Mouse (Mus musculus) hindbrain, embryonic 10.5 days (tissue): ENCODE measurements around the gene Slc43a2. TPM values are rescaled to one million over a fixed set of nuclear protein-coding genes. Genes with fewer than 3 reads are reported as not detected.

Experiments
- DNase-seq: peaks from one replicate; pipeline ENCODE4 v3.0.0-alpha.2; 2017; ENCODE audit warnings: low spot score
- H3K27ac ChIP-seq: fragments of 300-500 bp; sonication (generic); 2 replicates; pipeline ENCODE4 v1.5.1; 2016; ENCODE audit warnings: mild to moderate bottlenecking, moderate library complexity
- H3K27me3 ChIP-seq: fragments of 300-500 bp; sonication (generic); 2 replicates; pipeline ENCODE4 v1.6.1; 2016; ENCODE audit warnings: mild to moderate bottlenecking; ENCODE audit not compliant: poor library complexity, insufficient read depth, severe bottlenecking
- H3K36me3 ChIP-seq: fragments of 300-500 bp; sonication (generic); 2 replicates; pipeline ENCODE4 v1.6.1; 2016; ENCODE audit warnings: mild to moderate bottlenecking, moderate library complexity
- H3K4me1 ChIP-seq: fragments of 300-500 bp; sonication (generic); replicated peaks from 2 replicates; pipeline ENCODE4 v1.6.1; 2016; ENCODE audit warnings: mild to moderate bottlenecking
- H3K4me3 ChIP-seq: fragments of 300-500 bp; sonication (generic); 2 replicates; pipeline ENCODE4 v1.5.1; 2016; ENCODE audit warnings: mild to moderate bottlenecking, moderate library complexity
- H3K9me3 ChIP-seq: fragments of 300-500 bp; sonication (generic); 2 replicates; pipeline ENCODE4 v1.6.1; 2016; ENCODE audit warnings: mild to moderate bottlenecking, moderate library complexity
- WGBS: fragments of 180-500 bp; shearing (Covaris S2); methylation state at CpG from one replicate; pipeline ENCODE4 v1.1.7; 2016; 5-methylcytosine and 5-hydroxymethylcytosine counted together
- polyA plus RNA-seq: library from polyadenylated mRNA; unstranded; fragments of >200 nt; fragmentation: Nextera tagmentation; extraction: Ambion mirVana; gene quantifications from 2 replicates; pipeline ENCODE4 v1.2.1, GENCODE M21; 2016

Slc43a2 gene
- 5.2 and 7.1 TPM in 2 replicates for polyA plus RNA-seq

GRCm38 (mm10) chr11:75531469-75532242 is at the start of gene Slc43a2:
Gene Slc43a2 (plus strand): TSS chr11:75531694.
- DNase-seq, result peak; percentile 97
- under 1% methylated on average over 62 of the region's 62 CpGs for WGBS
- Histone ChIP-seq H3K27ac (peak within 1 kb of the TSS; percentile 98), H3K4me1 (peaks cover 35% of the 10 kb centered on the region), H3K36me3 (no peaks in the 10 kb centered on the region), H3K27me3 (0 out of 2 replicates have a peak, but pooled peaks cover 8% of the 10 kb centered on the region), H3K9me3 (no peaks in the 10 kb centered on the region), H3K4me3 (peak within 1 kb of the TSS; percentile 82)

DNA sequence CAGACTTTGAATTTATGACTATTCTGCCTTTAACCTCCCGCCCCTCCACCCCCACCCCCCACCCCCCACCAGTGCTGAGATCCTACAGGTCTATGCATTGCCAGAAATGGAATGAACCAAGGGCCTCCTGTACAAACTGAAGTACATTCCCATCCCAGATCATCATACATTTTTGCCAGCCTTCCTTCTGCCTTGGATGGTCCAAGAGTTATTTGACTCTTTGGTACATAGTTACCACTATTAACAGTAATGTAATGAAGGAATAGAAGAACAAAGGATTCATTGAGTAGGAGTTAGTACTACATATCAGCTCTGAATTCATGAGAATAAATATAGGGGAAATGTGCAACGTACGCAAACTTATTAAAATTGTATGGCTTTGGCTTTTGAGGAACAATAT is 45.3 kb upstream of the Slc43a2 start:
- no peak for DNase-seq
- peak overlapping the region; percentile 68 for H3K27ac ChIP-seq
- H3K9me3 ChIP-seq, result no peaks in the 10 kb centered on the region
- H3K4me3 ChIP-seq, result peak overlapping the region; percentile 100
- H3K27me3 ChIP-seq, result no peaks in the 10 kb centered on the region
- 25% methylated on average over 3 of the region's 3 CpGs for WGBS
- H3K4me1 ChIP-seq, result peaks cover 15% of the 10 kb centered on the region
- H3K36me3 ChIP-seq, result peaks cover 32% of the 10 kb centered on the region

GRCm38 (mm10) chr11:75486601-75487285 is 44.8 kb upstream of the Slc43a2 start, which contains the start of gene Prpf8:
Gene Prpf8 (plus strand): TSS chr11:75486816.
- peak; percentile 97 for DNase-seq
- Histone ChIP-seq H3K27ac (peak within 1 kb of the TSS; percentile 98), H3K9me3 (no peaks in the 10 kb centered on the region), H3K4me1 (peaks cover 15% of the 10 kb centered on the region), H3K27me3 (no peaks in the 10 kb centered on the region), H3K36me3 (peaks cover 38% of the 10 kb centered on the region), H3K4me3 (peak within 1 kb of the TSS; percentile 100)
- under 1% methylated on average over 52 of the region's 52 CpGs for WGBS

GRCm38 (mm10) chr11:75487496-75487895 is 44.0 kb upstream of the Slc43a2 start:
- peak overlapping the region; percentile 98 for H3K27ac ChIP-seq
- 52% methylated on average over 6 of the region's 6 CpGs for WGBS
- H3K4me1 ChIP-seq, result peaks cover 15% of the 10 kb centered on the region
- H3K36me3 ChIP-seq, result peaks cover 45% of the 10 kb centered on the region
- DNase-seq, result no peak
- peak overlapping the region; percentile 100 for H3K4me3 ChIP-seq
- no peaks in the 10 kb centered on the region for H3K9me3 ChIP-seq
- H3K27me3 ChIP-seq, result no peaks in the 10 kb centered on the region

DNA sequence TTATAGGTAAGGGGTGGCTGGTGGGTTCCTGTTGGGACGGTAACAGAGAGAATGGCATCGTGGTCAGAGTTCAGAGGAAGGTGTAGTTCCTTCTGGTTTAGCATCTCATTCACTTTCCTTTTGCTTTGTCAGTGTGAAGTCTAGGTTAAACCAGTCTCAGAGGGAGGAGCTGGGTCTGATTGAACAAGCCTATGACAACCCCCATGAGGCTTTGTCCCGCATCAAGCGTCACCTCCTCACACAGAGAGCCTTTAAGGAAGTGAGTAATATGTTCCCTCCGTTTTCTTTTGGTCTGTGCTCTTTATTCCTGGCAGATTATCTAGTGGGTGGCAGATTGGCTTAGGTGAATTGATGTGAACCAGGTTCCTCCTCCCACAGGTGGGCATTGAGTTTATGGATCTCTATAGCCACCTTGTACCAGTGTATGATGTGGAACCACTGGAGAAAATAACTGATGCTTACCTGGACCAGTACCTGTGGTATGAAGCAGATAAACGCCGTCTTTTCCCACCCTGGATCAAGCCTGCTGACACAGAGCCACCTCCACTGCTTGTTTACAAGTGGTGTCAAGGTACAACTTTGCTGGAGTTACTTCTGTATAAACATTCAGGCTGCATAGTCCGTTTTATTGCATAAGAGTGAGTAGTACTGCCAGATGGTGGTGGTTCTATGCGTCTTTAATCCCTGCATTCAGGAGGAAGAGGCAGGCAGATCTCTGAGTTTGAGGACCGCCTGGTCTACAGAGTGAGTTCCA is 37.0 kb upstream of the Slc43a2 start:
- H3K9me3 ChIP-seq, result no peaks in the 10 kb centered on the region
- H3K36me3 ChIP-seq, result peaks cover 100% of the 10 kb centered on the region
- 95% methylated on average over 10 of the region's 10 CpGs for WGBS
- no peak for DNase-seq
- no peaks in the 10 kb centered on the region for H3K27me3 ChIP-seq
- H3K27ac ChIP-seq, result no peak overlapping the region
- H3K4me1 ChIP-seq, result no peaks in the 10 kb centered on the region
- H3K4me3 ChIP-seq, result no peak overlapping the region

GRCm38 (mm10) chr11:75498126-75498525 is 33.4 kb upstream of the Slc43a2 start:
- Histone ChIP-seq H3K4me3 (no peak overlapping the region), H3K9me3 (no peaks in the 10 kb centered on the region), H3K36me3 (peaks cover 100% of the 10 kb centered on the region), H3K27ac (no peak overlapping the region), H3K27me3 (no peaks in the 10 kb centered on the region), H3K4me1 (no peaks in the 10 kb centered on the region)
- WGBS, result 91% methylated on average over 1 of the region's 1 CpGs
- no peak for DNase-seq

- Histone ChIP-seq H3K4me1 (peaks cover 24% of the 10 kb centered on the region), H3K36me3 (peaks cover 70% of the 10 kb centered on the region), H3K9me3 (no peaks in the 10 kb centered on the region), H3K4me3 (no peak overlapping the region), H3K27ac (no peak overlapping the region), H3K27me3 (no peaks in the 10 kb centered on the region)
- no peak for DNase-seq
- WGBS, result 97% methylated on average over 4 of the region's 4 CpGs
Observed at GRCm38 (mm10) chr11:75508162-75508561, 23.3 kb upstream of the Slc43a2 start.

- Histone ChIP-seq H3K27me3 (no peaks in the 10 kb centered on the region), H3K9me3 (no peaks in the 10 kb centered on the region), H3K36me3 (peaks cover 62% of the 10 kb centered on the region), H3K27ac (no peak overlapping the region), H3K4me3 (no peak overlapping the region), H3K4me1 (peaks cover 30% of the 10 kb centered on the region)
- WGBS, result 81% methylated on average over 8 of the region's 8 CpGs
- no peak for DNase-seq
Observed at GRCm38 (mm10) chr11:75508904-75509303, 22.6 kb upstream of the Slc43a2 start.

DNA sequence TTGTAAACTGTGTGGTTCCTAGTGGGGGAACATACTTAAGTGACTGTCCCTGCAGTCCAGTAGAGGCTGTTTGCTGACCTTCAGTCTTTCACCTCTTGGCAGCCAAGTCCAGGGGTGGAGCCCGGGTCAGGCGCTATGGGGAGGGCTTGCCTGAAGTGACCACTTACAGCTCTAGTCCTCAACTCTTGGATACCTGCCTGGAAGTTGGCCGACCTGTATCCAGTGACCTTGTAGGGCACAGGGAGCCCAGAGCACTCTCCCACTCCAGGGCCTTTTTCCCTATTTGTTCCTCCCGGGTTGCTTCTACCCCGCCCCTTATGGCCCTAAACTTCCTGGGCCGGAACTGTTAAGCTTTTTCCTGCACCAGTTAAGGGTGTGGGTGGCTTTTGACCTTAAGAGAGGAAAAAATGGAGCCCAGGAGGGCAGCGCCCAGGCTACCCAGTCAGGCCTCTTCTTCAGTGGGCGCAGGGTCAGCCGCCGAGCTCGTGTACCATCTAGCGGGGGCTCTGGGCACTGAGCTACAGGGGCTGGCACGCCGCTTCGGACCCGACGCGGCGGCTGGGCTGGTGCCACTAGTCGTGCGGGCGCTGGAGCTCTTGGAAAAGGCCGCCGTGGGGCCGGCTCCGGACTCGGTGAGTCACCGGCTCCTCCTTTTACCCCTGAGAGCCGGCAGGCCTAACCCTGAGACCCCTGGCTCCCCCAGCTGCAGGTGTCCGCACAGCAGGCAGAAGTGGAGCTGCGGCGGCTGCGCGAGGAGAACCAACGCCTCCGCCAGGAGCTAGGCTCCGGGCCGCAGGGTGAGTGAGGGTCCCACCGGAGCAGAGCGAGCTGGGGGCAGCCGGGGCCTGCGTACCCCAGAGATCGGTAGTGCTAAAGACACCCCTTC is 21.5 kb upstream of the Slc43a2 start, which contains the start of gene Rilp:
Rilp (plus strand) TSS at position 354 of the 886 bp plus-strand sequence.
- DNase-seq, result no peak
- H3K4me3 ChIP-seq, result peak within 1 kb of the TSS; percentile 62
- peaks cover 31% of the 10 kb centered on the region for H3K4me1 ChIP-seq
- H3K36me3 ChIP-seq, result peaks cover 52% of the 10 kb centered on the region
- H3K9me3 ChIP-seq, result no peaks in the 10 kb centered on the region
- H3K27ac ChIP-seq, result peak within 1 kb of the TSS; percentile 81
- WGBS, result 3% methylated on average over 43 of the region's 43 CpGs
- H3K27me3 ChIP-seq, result no peaks in the 10 kb centered on the region

- H3K9me3 ChIP-seq, result no peaks in the 10 kb centered on the region
- peaks cover 31% of the 10 kb centered on the region for H3K4me1 ChIP-seq
- no peaks in the 10 kb centered on the region for H3K27me3 ChIP-seq
- peaks cover 45% of the 10 kb centered on the region for H3K36me3 ChIP-seq
- peak overlapping the region; percentile 62 for H3K4me3 ChIP-seq
- DNase-seq, result peak; percentile 94
- WGBS, result 2% methylated on average over 24 of the region's 24 CpGs
- H3K27ac ChIP-seq, result peak overlapping the region; percentile 81
Observed at GRCm38 (mm10) chr11:75510627-75510993, 20.9 kb upstream of the Slc43a2 start.

- Histone ChIP-seq H3K4me3 (no peak overlapping the region), H3K27ac (no peak overlapping the region), H3K9me3 (no peaks in the 10 kb centered on the region), H3K4me1 (peaks cover 31% of the 10 kb centered on the region), H3K27me3 (no peaks in the 10 kb centered on the region), H3K36me3 (peaks cover 39% of the 10 kb centered on the region)
- DNase-seq, result no peak
- WGBS, result 87% methylated on average over 6 of the region's 6 CpGs
Observed at GRCm38 (mm10) chr11:75511213-75511612, 20.3 kb upstream of the Slc43a2 start.
